Mouse (Mus musculus) frontal cortex, postnatal 10 days (tissue): Measurements from ENCODE around the gene Dcst2.
A peak's percentile ranks its signal among the peaks of the same experiment; 100 is the strongest.

ENCODE experiments used
- DNase-seq, 2 experiments: peaks; one replicate each; pipeline ENCODE4 v3.0.0; 2022; ENCODE audit warnings: low spot score in 2 of 2, mixed read lengths in 1 of 2

Gene Dcst2

DNA sequence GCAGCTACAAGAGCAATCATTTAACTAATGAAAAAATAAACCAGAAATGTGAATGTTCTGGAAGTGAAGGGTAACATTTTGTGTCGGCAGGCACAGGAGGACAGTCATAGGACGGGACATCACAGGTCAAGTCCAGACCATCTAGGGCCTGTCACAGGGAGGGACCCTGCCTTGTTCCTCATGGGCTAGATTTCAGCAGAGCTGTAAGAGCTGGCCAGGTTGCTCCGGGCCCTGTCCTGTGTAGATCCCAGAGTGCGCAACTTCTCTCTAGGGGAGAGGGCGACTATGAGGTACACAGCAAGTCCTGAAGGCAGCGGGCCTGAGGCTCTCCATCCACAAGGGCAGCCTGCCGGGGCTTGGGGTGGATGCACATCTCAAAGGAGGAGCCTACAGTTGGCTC lies at the start of gene Dcst2:
Gene Dcst2 (plus strand): TSS at position 301 of the 400 bp plus-strand sequence.
- DNase-seq: no peak

DNA sequence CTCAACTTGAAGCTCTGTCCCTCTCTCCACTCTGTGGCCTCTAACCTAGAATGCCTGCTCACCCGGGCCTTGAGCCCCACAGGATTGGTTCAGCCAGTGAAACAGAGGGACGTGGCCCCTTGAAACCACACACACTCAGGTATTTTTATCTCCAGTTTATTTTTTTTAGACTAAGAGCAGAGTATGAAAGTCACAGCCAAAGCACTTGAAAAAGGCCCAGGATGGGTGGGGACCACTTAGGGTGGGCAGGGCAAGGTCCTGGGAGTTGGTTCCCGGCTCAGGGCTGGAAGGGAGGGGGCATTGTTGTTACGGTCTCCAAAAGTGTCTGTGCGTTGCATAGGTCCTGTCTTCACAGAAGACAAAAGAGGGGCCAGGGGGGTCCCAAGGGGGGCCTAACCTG lies 47.4 kb upstream of the Dcst2 start:
- DNase-seq: no peak

DNA sequence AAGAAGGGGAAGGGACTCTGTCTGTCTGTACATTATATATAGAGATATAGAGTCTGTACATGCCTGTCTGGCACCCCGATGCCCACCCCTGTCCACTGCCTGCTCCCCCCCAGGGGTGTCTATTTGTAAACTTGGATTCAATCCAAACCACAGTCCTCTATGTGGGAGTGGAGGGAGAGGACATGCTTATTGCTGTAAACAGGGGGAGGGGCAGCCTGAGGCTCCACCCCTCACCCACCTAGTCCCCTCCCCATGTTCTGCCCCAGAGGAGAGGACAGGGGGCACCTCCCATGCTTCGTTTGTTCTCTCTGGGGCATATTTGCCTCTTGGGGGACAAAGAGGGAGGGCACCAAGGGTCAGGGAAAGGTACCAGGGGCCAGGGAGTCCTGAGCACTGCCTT lies 47.0 kb upstream of the Dcst2 start:
- DNase-seq: no peak

DNA sequence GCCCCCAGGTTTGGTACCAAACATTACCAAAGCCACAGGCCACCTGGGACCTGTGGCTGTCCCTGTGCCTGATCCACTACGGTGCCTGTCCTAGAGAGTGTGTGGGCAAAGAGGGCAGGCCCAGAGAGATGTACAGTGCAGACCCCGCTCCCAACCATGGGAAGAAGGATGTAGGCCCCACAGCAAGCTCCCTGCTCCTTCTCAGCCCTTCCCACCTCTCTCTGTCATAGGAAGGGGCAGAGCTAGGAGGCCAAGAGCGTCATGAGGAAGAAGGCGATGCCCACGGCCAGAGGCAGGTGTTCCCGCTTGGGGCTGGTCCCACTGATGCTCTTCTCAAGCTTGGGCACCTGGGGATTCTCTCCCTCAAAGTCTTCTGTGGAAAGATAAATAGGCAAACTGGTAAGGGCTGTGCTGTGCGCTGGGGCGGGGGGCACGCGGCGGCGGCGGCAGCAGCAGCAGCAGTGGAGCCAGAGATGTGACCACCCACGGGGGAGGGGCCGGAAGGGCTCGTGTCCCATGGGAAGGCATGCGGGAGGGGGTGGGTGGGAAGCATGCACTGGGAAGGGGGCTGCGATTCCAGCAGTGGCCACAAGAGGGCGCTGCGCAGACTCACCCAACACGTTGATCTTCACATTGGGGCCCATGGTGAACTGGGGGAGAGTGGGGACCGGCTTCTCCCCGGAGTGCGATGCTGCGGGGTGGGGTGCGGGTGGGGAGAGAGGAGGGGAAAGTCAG lies 46.4 kb upstream of the Dcst2 start:
- peak; percentile 67 to 81 for DNase-seq

DNA sequence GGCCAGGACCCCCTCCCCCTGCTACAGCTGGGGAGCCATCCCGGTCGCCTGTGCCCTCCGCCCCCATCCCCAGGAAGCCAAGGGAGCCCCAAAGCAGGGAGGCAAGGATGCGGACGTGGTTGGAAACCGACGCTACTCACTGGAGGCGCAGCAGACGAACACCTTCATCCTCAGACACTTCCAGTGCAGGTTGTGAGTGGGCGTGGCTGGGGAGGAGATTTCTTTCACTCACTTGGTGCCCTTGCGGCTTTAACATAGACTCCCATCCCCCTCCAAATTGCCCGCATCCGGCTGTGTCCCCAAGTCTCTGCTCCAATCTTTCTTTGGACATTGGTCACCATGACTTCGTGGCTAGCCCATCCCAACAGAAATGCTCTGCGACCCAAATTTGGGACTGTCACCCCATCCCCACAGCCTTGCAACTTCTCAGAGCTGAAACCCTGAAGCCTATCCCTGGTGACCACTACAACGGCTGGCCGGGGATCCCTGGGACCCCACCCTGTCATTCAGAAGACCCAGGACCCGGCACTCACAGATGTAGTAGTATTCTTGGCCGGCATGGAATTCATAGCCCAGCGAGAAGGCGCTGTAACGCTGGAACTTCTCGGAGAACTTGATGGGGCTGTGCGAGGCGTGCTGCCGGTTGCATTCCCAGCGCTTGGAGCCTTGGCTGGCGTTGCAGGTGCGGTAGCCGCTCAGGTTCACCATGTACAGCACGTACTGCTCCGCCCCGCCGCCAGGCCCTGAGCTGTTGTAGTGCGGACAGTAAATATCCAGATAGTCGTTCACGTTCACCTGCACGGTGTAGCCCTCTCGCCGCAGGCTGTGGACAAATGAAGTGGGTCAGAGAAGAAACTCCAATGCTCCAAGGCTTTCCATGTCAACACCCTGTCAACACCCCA lies 45.6 kb upstream of the Dcst2 start:
- no peak for DNase-seq

DNA sequence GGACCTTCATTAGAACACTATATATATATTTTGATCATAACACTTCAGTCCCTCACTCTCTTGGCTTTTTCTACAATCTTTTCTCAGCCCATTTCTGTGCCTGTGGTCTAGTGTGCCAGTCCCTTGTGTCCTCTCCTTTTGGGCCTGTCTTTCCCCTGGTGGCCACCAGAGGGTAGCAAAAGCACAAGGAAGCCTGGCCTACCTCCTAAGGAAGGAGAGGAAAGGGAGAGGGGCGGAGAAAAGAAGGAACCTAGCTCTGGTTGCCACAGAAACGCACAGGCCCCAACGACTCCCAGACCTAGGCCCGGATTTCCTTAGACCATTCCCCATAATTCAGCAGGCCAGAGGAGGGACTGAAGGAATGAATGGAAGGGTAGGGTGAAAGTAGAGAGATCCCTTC lies 44.9 kb upstream of the Dcst2 start:
- DNase-seq: peak; percentile 80 to 86

DNA sequence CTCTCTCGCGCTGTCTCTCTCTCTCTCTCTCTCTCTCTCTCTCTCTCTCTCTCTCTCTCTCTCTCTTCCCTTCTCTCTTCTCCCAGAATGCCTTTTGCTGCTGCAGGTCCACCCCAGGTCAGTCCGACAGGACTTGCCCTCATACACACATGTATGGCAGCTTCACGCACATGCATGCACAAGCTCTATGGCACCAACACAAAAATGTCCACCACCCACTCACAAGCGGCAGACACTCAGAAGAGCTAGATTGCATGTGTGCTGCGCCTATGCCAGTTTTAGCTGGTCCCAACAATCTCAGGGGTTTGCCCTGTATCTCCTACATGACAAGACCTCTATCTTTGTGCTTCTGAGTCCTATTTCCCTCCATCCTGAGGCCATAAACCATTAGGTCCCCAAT lies 44.5 kb upstream of the Dcst2 start:
- no peak for DNase-seq

DNA sequence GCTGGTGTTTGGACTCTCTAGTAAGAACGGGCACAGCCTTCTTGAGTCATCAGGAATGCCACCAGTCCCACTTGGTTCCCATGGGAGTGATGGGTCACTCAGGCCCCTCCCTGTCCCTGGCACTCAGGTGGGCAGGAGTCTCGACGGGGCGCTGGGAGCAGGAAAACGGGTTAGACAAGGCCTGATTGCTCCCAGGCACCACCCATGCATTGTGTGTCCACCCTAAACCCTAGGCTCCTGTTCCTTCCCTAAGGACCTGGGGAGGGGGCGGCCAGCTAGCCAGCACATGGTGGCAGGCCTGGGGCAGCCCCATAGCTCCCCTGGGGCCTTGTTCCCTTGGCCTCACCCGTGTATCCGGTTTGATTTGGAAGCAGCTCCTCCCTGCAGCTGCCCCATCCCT lies 43.5 kb upstream of the Dcst2 start:
- no peak for DNase-seq

DNA sequence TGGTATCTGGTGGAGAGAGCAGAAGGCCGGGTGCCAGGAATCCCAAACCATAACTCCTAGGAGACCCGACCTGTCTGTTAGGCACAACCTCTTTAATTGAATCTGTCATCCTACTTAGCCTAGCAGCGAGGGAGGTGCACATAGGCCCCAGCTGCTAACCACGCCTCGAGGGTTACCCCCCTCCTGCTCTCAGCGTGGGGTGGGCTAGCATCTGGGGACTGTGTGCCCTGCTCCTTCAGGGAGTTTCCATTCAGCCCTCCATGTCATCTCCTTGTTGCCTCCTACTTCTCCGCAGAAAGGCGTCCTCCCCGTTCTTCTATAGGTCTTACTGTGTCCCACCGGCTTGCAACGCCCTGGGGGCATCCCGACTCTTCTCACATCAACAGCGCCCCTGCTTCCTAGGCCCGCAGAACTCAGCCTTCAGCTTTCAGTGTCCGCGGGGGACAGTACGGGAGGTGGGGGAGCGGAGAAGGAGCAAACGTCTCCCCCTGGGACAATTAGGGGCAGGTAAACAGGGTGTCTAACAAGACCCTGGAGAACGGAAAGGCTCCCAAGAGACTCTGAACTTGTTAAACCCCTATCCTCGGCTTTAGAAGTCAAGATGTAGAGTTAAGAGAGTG lies 42.7 kb upstream of the Dcst2 start:
- no peak for DNase-seq

DNA sequence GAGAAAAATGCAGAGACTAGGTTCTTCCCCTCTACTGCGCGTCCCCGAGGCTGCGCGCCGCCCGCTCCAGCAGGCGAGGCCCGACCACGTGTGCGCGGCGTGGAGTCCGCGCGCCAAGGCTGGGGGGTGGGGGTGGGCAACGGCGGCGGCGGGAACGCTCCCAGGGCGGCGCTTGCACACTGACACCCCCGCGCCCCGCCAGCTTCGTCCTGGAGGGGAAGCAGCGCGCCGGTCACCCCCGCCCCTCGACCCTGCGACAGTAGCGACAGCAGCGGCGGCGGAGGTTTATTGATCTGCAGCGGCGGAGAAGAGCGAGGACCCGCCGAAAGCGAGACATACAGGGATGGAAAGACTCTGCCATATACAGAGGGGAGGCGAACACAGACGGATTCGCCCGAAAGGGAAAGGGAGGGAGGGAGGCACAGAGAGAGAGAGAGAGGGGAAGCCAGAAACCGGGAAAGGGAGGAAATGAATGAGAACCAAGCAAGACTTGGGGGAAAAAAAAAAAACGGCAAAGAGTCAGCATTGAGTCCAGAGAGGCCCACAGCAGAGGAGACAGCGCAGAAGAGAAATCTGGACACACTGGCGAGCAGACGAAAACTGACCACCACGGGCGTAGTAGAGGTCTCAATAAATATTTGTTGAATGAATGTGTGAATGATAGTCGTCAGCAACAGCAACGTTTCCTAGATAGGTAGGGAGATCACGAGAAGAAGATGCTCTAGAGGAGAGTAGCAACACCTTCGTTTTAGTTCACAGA lies 42.0 kb upstream of the Dcst2 start:
- peak in 1 of 2 experiments; percentile 62 for DNase-seq

DNA sequence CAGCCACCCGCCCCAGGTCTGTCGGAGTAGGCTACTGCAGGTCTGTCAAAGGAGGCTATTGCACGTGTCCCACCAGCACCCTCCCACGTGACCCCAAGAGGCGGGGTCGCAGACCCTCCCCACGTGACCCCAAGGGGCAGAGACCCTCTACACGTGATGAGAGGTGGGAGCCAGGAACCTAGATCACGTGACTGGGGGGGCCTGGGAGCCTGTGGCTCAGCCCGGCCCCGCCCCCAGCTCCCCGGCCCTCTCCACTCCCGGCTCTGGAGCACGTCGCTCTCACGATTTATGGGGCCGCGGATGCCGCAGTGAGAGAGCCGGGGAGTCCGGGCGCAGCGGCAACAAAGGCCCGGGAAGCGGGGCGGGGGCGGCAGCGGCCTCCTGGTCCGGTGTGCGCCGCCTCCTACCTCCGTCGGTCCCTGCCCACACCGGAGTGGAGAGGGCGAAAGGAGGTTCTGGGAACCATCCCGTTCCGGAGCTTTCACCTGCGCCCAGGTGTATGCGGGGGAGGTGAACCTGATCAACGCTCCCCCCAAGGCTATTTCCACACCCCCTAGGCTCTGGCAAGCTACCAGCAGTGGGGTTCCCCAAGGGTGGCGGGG lies 41.1 kb upstream of the Dcst2 start:
- DNase-seq: peak; percentile 68 to 81

DNA sequence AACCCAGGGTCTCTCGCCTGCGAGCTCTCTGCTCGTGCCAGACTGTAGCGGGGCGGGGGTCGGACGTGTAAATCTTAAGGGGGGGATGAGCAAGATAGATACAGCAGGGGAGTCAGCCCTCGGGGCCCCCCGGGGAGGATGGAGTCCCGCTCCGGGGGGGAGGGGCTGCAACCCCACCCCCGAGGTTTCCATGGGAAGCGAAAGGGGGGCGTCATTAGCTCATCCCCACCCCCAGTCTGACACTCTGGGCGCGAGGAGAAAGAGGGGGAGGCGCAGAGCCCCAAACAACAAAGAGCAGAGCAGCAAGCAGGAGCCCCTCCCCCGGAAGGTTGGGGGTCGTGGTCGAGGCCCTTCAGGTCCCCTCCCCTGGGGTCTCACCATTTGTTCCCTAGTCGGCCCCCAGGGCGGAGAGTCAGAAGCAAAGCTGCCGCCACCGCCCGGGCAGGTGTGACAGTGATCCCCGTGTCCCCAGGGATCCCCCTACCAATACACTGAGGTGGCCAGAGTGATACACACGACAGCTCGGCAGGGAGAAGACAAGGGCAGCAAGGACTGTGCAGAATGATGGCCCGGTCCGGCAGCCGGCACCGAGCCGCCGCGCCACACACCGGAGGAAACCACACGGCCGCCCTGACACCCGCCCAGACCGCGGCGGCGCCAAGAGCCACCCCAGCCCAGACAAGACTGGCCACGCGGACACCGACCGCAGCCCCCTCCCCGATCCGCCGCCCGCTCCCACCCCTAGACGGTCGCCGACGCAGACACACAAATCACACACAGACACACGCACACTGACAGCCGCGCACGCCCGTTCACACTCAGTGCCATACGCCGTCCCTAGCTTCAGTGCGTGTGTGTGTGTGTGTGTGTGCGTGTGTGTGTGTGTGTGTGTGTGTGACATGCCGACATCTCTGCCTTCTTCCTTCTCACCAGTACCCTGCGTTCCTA lies 40.3 kb upstream of the Dcst2 start:
- DNase-seq: peak; percentile 56 to 65

DNA sequence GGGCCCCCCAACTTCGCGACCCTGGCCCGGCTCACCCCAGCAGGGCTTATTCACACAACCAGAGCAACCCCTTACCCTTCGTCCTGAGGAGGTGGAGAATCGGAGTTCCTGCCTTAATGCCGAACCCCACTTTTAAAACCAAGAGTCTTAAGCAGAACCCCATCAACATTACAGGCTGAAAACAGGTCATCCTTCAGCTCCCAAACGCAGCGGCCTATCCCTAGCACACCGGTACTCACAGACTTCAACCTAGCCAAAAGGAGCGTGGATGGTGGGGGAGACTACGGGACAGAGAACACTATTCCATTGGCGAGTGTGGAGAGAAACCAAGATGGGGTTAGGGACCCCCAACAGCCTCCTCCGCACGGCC lies 39.7 kb upstream of the Dcst2 start:
- no peak for DNase-seq

DNA sequence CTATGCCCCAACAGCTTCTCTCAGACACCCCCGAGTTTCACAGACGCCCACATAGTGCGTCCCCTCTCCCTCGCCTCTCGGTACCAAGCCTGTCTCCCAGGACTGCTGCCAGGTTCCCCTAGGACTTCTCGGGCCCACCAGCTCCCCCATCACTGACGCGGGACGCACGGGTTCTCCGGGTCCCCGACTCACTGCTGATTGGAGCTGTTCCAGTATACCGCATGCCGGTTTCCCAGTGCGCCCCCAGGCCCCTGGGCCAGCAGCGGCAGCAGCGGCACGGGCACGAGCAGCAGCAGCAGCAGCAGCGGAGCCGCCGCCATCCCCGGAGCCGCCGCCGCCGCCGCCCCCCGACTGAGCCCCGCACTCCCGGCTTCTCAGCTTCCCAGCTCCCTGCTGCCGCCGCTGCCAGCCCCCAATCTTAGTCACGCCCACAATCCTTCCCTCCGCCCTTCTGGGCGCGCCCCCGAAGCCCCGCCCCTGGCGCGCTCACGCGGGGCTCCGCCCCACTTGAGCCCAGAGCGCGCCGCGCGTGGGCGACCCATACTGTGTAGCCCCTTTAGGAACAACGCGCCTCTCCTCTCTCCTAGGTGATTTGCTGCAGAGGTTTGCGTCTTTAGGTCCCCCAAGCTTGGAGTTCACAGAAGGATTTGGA lies 39.1 kb upstream of the Dcst2 start, which contains the start of gene Efna3:
Gene Efna3 (minus strand): TSS at position 452 of the 652 bp plus-strand sequence.
- DNase-seq: peak; percentile 84 to 88

DNA sequence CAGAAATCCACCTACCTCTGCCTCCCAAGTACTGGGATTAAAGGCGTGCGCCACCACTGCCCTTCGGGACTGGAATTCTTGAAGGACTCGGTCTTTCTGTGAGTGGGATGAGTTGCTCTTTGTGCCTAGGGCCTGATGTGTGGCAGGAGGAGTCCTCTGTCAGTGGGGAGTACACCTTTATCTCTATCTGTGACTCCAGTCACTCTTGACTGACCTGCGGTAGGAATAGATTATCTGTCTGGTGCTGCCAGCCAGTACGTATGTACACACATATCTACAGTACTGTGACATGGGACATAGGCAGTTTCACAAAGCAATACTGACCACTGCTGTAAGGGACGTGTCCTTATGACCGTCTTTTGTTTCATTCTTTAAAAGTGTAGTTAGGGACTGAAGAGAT lies 35.9 kb upstream of the Dcst2 start:
- DNase-seq: no peak

DNA sequence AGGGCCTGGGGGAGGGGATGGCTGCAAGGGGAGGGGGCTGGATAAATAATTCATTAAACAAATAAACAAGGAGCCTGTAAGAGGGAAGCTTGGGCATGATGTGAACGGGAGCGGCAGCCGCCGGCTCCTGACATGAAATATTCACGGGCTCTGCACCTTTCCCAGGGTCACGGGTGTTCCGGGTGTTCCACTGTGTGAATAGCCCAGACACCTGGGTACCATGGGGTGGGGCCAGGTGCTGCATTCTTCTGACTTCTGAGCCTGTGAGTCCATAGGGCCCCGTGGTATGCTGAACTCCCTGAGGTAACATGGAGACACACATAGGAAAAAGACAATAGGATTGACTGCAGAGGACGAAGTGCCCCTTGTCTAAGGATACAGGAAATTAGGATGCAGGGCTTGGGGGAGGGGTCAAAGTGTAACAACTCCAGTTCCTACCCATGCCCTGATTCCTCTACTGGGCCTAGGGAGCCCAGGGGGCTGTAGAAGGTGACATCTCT lies 34.4 kb upstream of the Dcst2 start:
- no peak for DNase-seq

DNA sequence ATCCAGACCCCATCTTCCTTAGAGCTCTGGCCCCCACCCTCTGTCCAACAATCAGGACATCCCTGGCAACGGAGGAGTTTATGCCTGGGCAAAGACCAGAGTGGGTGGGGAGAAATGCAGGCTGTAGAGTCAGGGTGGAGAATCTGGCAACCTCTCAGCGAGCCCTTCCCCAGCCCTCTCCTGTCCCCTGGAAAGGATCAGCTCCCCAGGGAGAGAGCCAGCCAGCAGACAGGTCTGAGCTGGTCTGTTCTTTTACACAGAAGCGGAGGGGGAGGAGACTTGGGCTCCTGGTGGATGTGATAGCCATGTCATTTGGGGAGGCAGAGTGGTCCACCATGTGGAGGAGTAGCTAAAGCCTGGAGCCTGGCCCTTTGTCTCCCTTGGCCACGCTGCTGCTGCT lies 33.2 kb upstream of the Dcst2 start:
- no peak for DNase-seq

DNA sequence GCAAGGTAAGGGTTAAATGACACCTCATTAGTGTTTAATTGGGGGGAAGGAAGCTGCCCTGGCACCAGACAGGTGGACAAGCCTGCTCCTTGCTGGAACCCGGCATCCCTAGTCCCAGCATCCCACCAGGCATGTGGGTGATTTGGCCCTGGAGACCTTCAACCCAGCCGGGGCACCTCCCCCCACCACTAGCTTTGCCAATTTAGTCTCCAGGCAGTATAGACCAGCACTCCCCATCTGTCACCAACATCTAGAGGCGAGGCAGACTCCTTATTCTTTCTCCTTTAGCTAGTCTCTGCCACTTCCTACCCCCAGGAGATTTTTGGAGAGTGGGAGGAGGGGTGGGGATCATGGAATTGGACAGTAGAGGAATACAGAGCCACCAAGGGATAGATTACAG lies 31.4 kb upstream of the Dcst2 start:
- no peak for DNase-seq

DNA sequence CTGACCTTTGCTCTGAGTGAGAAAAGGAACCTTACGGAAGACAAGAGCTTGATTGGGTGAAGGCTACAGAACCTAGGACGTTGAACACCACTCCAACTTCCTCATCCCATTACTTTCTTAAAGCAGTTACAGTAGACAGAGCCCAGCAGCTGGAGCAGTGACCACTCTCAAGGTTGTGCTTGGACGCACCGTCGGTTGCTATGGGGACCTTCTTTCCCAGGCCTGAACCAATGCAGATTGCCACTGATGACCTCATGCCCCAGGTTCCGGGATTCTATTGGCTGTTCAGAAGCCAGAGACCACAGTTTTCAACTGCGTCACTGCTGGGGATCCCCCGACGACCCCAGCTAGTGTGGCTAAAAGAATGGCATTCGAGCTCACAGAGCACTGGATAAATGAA lies 30.8 kb upstream of the Dcst2 start:
- DNase-seq: no peak

DNA sequence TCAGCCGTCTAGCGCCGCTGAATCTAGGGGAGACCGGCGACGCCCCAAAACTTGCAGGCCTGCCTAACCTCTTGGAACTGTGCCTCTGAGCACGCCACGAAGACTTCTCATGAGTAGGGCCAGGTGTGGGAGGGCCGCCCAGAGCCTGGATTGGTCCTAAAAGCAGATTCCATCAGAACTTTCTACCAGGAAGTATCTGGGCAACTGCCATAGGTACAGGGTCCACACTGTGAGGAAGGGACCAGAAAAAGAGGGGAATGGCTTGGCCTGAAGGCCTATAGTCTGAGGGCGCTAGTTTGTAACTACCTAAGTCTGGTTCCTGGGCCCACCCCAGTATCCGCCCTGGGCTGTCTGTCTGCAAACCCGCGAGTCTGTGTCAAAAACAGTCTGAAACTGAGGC lies 30.2 kb upstream of the Dcst2 start:
- DNase-seq: no peak
